Mouse (Mus musculus): ENCODE results near the gene 4930558C23Rik.
"Not testable (repeated sequence)": the region's sequence is repeated elsewhere in the genome, so short reads cannot be mapped to it uniquely, and the experiment has no call there.

- not testable (repeated sequence) for TF ChIP-seq CTCF (IDR thresholded peaks at IDR 0.05; ENCODE audit: low read depth, low read length); POLR2A (IDR thresholded peaks at IDR 0.05; ENCODE audit: insufficient read depth, low read length); EP300 (IDR thresholded peaks at IDR 0.05; ENCODE audit: insufficient read depth, low read depth, low read length)
Measured at GRCm38 (mm10) chr3:95438636-95439035, 36.0 kb upstream of the 4930558C23Rik start.
